Mouse (Mus musculus): ENCODE data around the gene Pip5kl1.

The Pip5kl1 gene

GRCm38 (mm10) chr2:32620682-32621516, 46.3 kb downstream of the Pip5kl1 start:
- no peak for DNase-seq

- no peak for DNase-seq
Observed at GRCm38 (mm10) chr2:32621517-32621859, 46.9 kb downstream of the Pip5kl1 start, which contains the start of gene Ak1. Ak1 (plus strand) TSS chr2:32621758.

GRCm38 (mm10) chr2:32624111-32624748, 49.6 kb downstream of the Pip5kl1 start:
- DNase-seq = no peak

GRCm38 (mm10) chr2:32625212-32625872, 50.7 kb downstream of the Pip5kl1 start:
- peak; percentile 79 for DNase-seq

GRCm38 (mm10) chr2:32625873-32626694, 51.5 kb downstream of the Pip5kl1 start:
- peak; percentile 68 for DNase-seq

- DNase-seq = no peak
Observed at GRCm38 (mm10) chr2:32627266-32628043, 52.9 kb downstream of the Pip5kl1 start.

GRCm38 (mm10) chr2:32628044-32628550, 53.5 kb downstream of the Pip5kl1 start:
- DNase-seq = no peak

- peak; percentile 67 for DNase-seq
Observed at GRCm38 (mm10) chr2:32628729-32629128, 54.1 kb downstream of the Pip5kl1 start.

GRCm38 (mm10) chr2:32629276-32629976, 54.8 kb downstream of the Pip5kl1 start:
- no peak for DNase-seq

GRCm38 (mm10) chr2:32630036-32630435, 55.4 kb downstream of the Pip5kl1 start:
- DNase-seq = no peak

GRCm38 (mm10) chr2:32631046-32631445, 56.4 kb downstream of the Pip5kl1 start:
- DNase-seq = no peak

- DNase-seq = peak; percentile 70
Observed at GRCm38 (mm10) chr2:32631737-32632394, 57.3 kb downstream of the Pip5kl1 start.
